ENCODE assay signal across 22 mouse cellular contexts in the genomic region with DNA sequence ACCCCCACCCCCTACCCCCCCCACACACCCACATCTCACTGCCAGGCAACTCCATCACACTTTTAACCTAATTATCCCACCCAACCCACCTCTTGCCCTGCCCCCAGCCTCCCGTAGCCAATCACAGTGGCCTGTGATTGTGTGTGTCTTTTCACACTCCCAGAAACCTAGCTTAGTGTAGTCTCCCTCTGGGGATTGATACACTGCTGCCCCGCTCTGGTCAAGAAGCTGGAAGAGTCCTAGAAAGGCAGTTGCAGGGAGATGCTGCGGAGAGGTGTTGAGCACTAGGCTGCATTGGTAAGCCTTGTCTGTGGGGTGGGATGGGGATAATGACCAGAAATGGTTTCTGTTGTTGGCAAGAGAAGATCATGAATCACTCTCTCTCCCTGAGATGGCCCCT. TPM values are rescaled to one million over a fixed set of nuclear protein-coding genes. Genes with fewer than 3 reads are reported as not detected.
DNase-seq lines count a peak whose midpoint lies in the region; ATAC-seq and TF ChIP-seq lines count a peak whose summit lies in the region.
"Had no signal": no experiment of that assay in that cellular context is flagged by ENCODE, and none has a peak within 500 bp of the region (broad histone marks: within the 10 kb centered on the region; RNA-seq: fewer than 3 reads in every experiment).

No protein-coding gene starts in this region.

- ATAC-seq in forebrain, embryonic 14.5 days = no peak
- no peak for ATAC-seq in forebrain, embryonic 13.5 days
- no peak for ATAC-seq in kidney, postnatal 0 days (replicated peaks; ENCODE audit: low FRiP score, low read depth)
- ATAC-seq: forebrain, postnatal 0 days had no signal

- no peak overlapping the region for H3K27ac ChIP-seq in forebrain, embryonic 14.5 days (ENCODE audit: low read depth, low read length)
- no peak overlapping the region for H3K27ac ChIP-seq in forebrain, embryonic 13.5 days
- H3K27ac ChIP-seq in kidney, postnatal 0 days = no peak overlapping the region
- H3K27ac ChIP-seq: embryonic facial prominence, embryonic 12.5 days; heart, embryonic 13.5 days; limb, embryonic 15.5 days; liver, embryonic 15.5 days had no signal

- no peak overlapping the region for H3K4me2 ChIP-seq in forebrain, embryonic 14.5 days (ENCODE audit: low read length)
- H3K4me2 ChIP-seq in forebrain, embryonic 13.5 days = no peak overlapping the region
- no peak overlapping the region for H3K4me2 ChIP-seq in kidney, postnatal 0 days (ENCODE audit: low read length)
- H3K4me2 ChIP-seq: embryonic facial prominence, embryonic 12.5 days; heart, embryonic 13.5 days; limb, embryonic 15.5 days; liver, embryonic 15.5 days had no signal

- TF ChIP-seq CTCF in kidney, postnatal 0 days (IDR thresholded peaks at IDR 0.05; ENCODE audit: low read depth) = peak; percentile 43; the same call in 1 of the 2 replicates

- H3K9me3 ChIP-seq in forebrain, embryonic 14.5 days (replicated peaks; ENCODE audit: control insufficient read depth, low read length) = no peaks in the 10 kb centered on the region
- H3K9me3 ChIP-seq in forebrain, embryonic 13.5 days (replicated peaks) = no peaks in the 10 kb centered on the region
- no peaks in the 10 kb centered on the region for H3K9me3 ChIP-seq in kidney, postnatal 0 days (replicated peaks; ENCODE audit: low read length)
- H3K9me3 ChIP-seq: embryonic facial prominence, embryonic 12.5 days; G1E; heart, embryonic 13.5 days; limb, embryonic 15.5 days; liver, embryonic 15.5 days had no signal

- H3K4me1 ChIP-seq in forebrain, embryonic 14.5 days (ENCODE audit: control insufficient read depth, insufficient read depth, low read length) = no peaks in the 10 kb centered on the region
- H3K4me1 ChIP-seq in forebrain, embryonic 13.5 days = no peaks in the 10 kb centered on the region
- H3K4me1 ChIP-seq in kidney, postnatal 0 days (replicated peaks; ENCODE audit: insufficient read depth, low read length) = no peaks in the 10 kb centered on the region
- H3K4me1 ChIP-seq: embryonic facial prominence, embryonic 12.5 days; heart, embryonic 13.5 days; limb, embryonic 15.5 days; liver, embryonic 15.5 days had no signal

- H3K4me3 ChIP-seq in forebrain, embryonic 14.5 days (ENCODE audit: low read depth, low read length) = no peak overlapping the region
- no peak overlapping the region for H3K4me3 ChIP-seq in forebrain, embryonic 13.5 days
- H3K4me3 ChIP-seq in kidney, postnatal 0 days (replicated peaks; ENCODE audit: low read depth, low read length) = no peak overlapping the region
- H3K4me3 ChIP-seq: embryonic facial prominence, embryonic 12.5 days; erythroblast, embryonic 14.5 days; heart, embryonic 13.5 days; limb, embryonic 15.5 days; liver, embryonic 15.5 days; myocyte had no signal

- 39% methylated on average over 3 of the region's 3 CpGs for WGBS in forebrain, embryonic 14.5 days
- WGBS in forebrain, embryonic 13.5 days = 42% methylated on average over 3 of the region's 3 CpGs
- WGBS in kidney, postnatal 0 days = 24% methylated on average over 3 of the region's 3 CpGs

- H3K9ac ChIP-seq in forebrain, embryonic 14.5 days (ENCODE audit: low read length) = no peak overlapping the region
- no peak overlapping the region for H3K9ac ChIP-seq in forebrain, embryonic 13.5 days
- no peak overlapping the region for H3K9ac ChIP-seq in kidney, postnatal 0 days (ENCODE audit: low read depth, low read length)
- H3K9ac ChIP-seq: embryonic facial prominence, embryonic 12.5 days; forebrain, postnatal 0 days; heart, embryonic 13.5 days; limb, embryonic 15.5 days; liver, embryonic 15.5 days had no signal

- no peaks in the 10 kb centered on the region for H3K27me3 ChIP-seq in forebrain, embryonic 14.5 days (replicated peaks; ENCODE audit: control insufficient read depth, insufficient read depth, low read length)
- H3K27me3 ChIP-seq in forebrain, embryonic 13.5 days = no peaks in the 10 kb centered on the region
- no peaks in the 10 kb centered on the region for H3K27me3 ChIP-seq in kidney, postnatal 0 days (ENCODE audit: insufficient read depth, low read length)
- H3K27me3 ChIP-seq: embryonic facial prominence, embryonic 12.5 days; limb, embryonic 15.5 days; liver, embryonic 15.5 days had no signal

- DNase-seq in forebrain, embryonic 14.5 days (ENCODE audit: low spot score) = peak; percentile 22
- no peak for DNase-seq in kidney, postnatal 0 days (ENCODE audit: low spot score)
- no peak for DNase-seq in kidney, adult 11 months
- peak; percentile 24 for DNase-seq in lung, postnatal 36 days
- no peak for DNase-seq in lung, postnatal 10 days
- no peak for DNase-seq in adrenal gland, adult (ENCODE audit: inconsistent age in 2 of 2, low spot score in 1 of 2)
- DNase-seq: cerebellum, adult 9-11 months; forebrain, postnatal 0 days; heart, adult 11 months; midbrain, embryonic 14.5 days; right cerebral cortex, postnatal 14 days; spleen, adult 18-20 months; thymus, postnatal 36 days had no signal

- H3K36me3 ChIP-seq in forebrain, embryonic 14.5 days (ENCODE audit: control insufficient read depth, insufficient read depth, low read length) = no peaks in the 10 kb centered on the region
- no peaks in the 10 kb centered on the region for H3K36me3 ChIP-seq in forebrain, embryonic 13.5 days (ENCODE audit: poor library complexity, severe bottlenecking)
- no peaks in the 10 kb centered on the region for H3K36me3 ChIP-seq in kidney, postnatal 0 days (ENCODE audit: insufficient read depth, low read length)
- H3K36me3 ChIP-seq: embryonic facial prominence, embryonic 12.5 days; G1E; heart, embryonic 13.5 days; limb, embryonic 15.5 days; liver, embryonic 15.5 days had no signal

RNA-seq across cellular contexts. Expression of a gene that starts 5.0 kb away (rescaled TPM):
- polyA plus RNA-seq in forebrain, embryonic 14.5 days (2014; fragmentation: Nextera tagmentation; extraction: Ambion mirVana) = not detected in 2 replicates
- polyA plus RNA-seq in forebrain, embryonic 13.5 days (2015; fragmentation: Nextera tagmentation; extraction: Ambion mirVana) = not detected in 2 replicates
- 33.4 and 36.0 TPM in 2 replicates for polyA plus RNA-seq in kidney, postnatal 0 days (2015; fragmentation: Nextera tagmentation; extraction: Ambion mirVana)
- polyA plus RNA-seq: embryonic facial prominence, embryonic 12.5 days; erythroblast, embryonic 14.5 days; forebrain, postnatal 0 days; G1E; heart, embryonic 13.5 days; limb, embryonic 15.5 days; liver, embryonic 15.5 days; midbrain, embryonic 14.5 days; myocyte; neural tube, embryonic 14.5 days had no signal

RNA-seq across cellular contexts. Expression of a gene that starts 17.8 kb away (rescaled TPM):
- polyA plus RNA-seq in forebrain, embryonic 14.5 days (2014; fragmentation: Nextera tagmentation; extraction: Ambion mirVana) = 20.8 and 24.1 TPM in 2 replicates
- polyA plus RNA-seq in forebrain, embryonic 13.5 days (2015; fragmentation: Nextera tagmentation; extraction: Ambion mirVana) = 20.9 and 21.2 TPM in 2 replicates
- polyA plus RNA-seq in kidney, postnatal 0 days (2015; fragmentation: Nextera tagmentation; extraction: Ambion mirVana) = 19.2 and 20.6 TPM in 2 replicates

RNA-seq across cellular contexts. Expression of a gene that starts 19.4 kb away (rescaled TPM):
- polyA plus RNA-seq in forebrain, embryonic 14.5 days (2014; fragmentation: Nextera tagmentation; extraction: Ambion mirVana) = 6.3 and 6.7 TPM in 2 replicates
- polyA plus RNA-seq in forebrain, embryonic 13.5 days (2015; fragmentation: Nextera tagmentation; extraction: Ambion mirVana) = 6.3 and 6.5 TPM in 2 replicates
- 10.4 and 10.7 TPM in 2 replicates for polyA plus RNA-seq in kidney, postnatal 0 days (2015; fragmentation: Nextera tagmentation; extraction: Ambion mirVana)
- polyA plus RNA-seq: G1E had no signal

RNA-seq across cellular contexts. Expression of a gene that starts 26.3 kb away (rescaled TPM):
- 0.20 and 0.40 TPM in 2 replicates for polyA plus RNA-seq in forebrain, embryonic 14.5 days (2014; fragmentation: Nextera tagmentation; extraction: Ambion mirVana)
- 0.50 and 0.70 TPM in 2 replicates for polyA plus RNA-seq in forebrain, embryonic 13.5 days (2015; fragmentation: Nextera tagmentation; extraction: Ambion mirVana)
- polyA plus RNA-seq in kidney, postnatal 0 days (2015; fragmentation: Nextera tagmentation; extraction: Ambion mirVana) = 1.2 and 1.5 TPM in 2 replicates
- polyA plus RNA-seq: erythroblast, embryonic 14.5 days; G1E had no signal

RNA-seq across cellular contexts. Expression of a gene that starts 43.0 kb away (rescaled TPM):
- 163 and 168 TPM in 2 replicates for polyA plus RNA-seq in forebrain, embryonic 14.5 days (2014; fragmentation: Nextera tagmentation; extraction: Ambion mirVana)
- 129 and 134 TPM in 2 replicates for polyA plus RNA-seq in forebrain, embryonic 13.5 days (2015; fragmentation: Nextera tagmentation; extraction: Ambion mirVana)
- 118 and 122 TPM in 2 replicates for polyA plus RNA-seq in kidney, postnatal 0 days (2015; fragmentation: Nextera tagmentation; extraction: Ambion mirVana)

Comparison
In these comparisons a context has a peak if more than half of its experiments do, and no peak if none do; other contexts are left out.
1. DNase-seq: peak in forebrain, embryonic 14.5 days (single experiment) and lung, postnatal 36 days (single experiment); none in kidney, postnatal 0 days (single experiment), kidney, adult 11 months (single experiment), lung, postnatal 10 days (single experiment) and adrenal gland, adult (0 of 2).
2. RNA of a gene that starts 5.0 kb away (polyA plus RNA-seq): 33.4 to 36.0 TPM in kidney, postnatal 0 days; not detected in forebrain, embryonic 14.5 days and not detected in forebrain, embryonic 13.5 days; every median in the first group is over 10 times any median in the second.